Mouse (Mus musculus) heart, postnatal 0 days (tissue): ENCODE results near the gene Glo1.

Experiments
- CTCF ChIP-seq: IDR thresholded peaks from 2 replicates; pipeline ENCODE4 v1.5.1; 2016; ENCODE audit warnings: antibody characterized with exemption, control low read depth, low read depth
- EP300 ChIP-seq: IDR thresholded peaks from 2 replicates; pipeline ENCODE4 v1.6.1; 2016; ENCODE audit warnings: antibody characterized with exemption, low read depth

DNA sequence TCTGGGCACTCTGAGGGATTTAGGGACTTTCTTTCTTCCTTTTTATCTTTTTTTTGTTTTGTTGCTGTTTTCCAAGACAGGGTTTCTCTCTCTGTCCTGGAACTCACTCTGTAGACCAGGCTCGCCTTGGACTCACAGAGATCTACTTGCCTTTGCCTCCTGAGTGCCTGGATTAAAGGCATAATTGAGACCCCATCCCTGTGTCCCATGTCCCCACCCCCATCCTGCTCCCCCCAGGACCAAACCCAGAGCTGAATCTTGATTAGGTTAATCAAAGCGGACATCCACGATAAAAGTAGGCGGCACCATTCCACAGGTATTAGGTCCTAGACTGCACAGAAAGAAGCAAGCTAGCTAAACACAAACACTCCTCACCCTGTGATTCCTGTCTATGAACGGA is 21.7 kb downstream of the Glo1 start:
- no peak for TF ChIP-seq CTCF
- TF ChIP-seq EP300 = no peak
